Mouse (Mus musculus) liver, adult 2 months (tissue): ENCODE results near the gene Ddah2.

Source experiments
- CTCF ChIP-seq: fragments of 200-500 bp; IDR thresholded peaks from 2 replicates; pipeline ENCODE4 v1.5.1; 2011; ENCODE audit warnings: low read depth, low read length, control low read depth
- POLR2A ChIP-seq: fragments of 200-500 bp; IDR thresholded peaks from 2 replicates; pipeline ENCODE4 v1.6.1; 2011; ENCODE audit warnings: low read length, control low read depth; ENCODE audit not compliant: insufficient read depth; ENCODE audit errors: extremely low read depth

GRCm38 (mm10) chr17:35045807-35046680 lies 12.8 kb upstream of the Ddah2 start:
- TF ChIP-seq CTCF (no peak), POLR2A (no peak)
